Mouse (Mus musculus): ENCODE data around the gene Il1r1.

- TF ChIP-seq POLR2A (IDR thresholded peaks at IDR 0.05; ENCODE audit: low read depth, low read length), result no peak
- no peak for TF ChIP-seq CTCF (conservative IDR thresholded peaks at IDR 0.05; ENCODE audit: insufficient read depth, insufficient read length, low read depth, low read length)
Measured at GRCm38 (mm10) chr1:40220549-40220948, 4.3 kb upstream of the Il1r1 start.
